Mouse (Mus musculus) olfactory bulb, adult 2 months (tissue): ENCODE results near the gene Zfp444.

Experiments
- CTCF ChIP-seq: fragments of 200-500 bp; IDR thresholded peaks from 2 replicates; pipeline ENCODE4 v1.5.1; 2012; ENCODE audit warnings: low read depth, mild to moderate bottlenecking, low read length, moderate library complexity; ENCODE audit not compliant: insufficient read depth
- POLR2A ChIP-seq: fragments of 200-500 bp; IDR thresholded peaks from 2 replicates; pipeline ENCODE4 v1.6.1; 2012; ENCODE audit warnings: mild to moderate bottlenecking, low read depth, low read length, moderate library complexity; ENCODE audit not compliant: insufficient read depth

DNA sequence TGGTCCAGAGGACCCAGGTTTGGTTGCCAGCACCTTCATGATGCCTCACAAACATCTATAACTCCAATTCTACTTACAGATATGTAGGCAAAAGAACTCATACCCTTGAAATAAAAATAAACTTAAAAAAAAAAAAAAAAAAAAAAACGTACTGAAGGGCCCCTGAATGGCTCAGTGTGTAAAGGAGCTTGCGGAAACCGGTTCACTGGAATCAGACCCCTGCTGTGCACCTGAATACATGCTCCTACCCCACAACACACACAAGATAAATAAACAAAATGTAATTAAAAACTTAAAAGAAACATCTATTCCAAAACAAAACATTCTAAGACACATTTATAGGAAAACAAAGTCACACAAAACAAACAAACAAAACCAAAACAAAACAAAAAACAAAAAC is 48.1 kb downstream of the Zfp444 start:
- TF ChIP-seq POLR2A (no peak), CTCF (no peak)
